Comparison of ENCODE assay signal across 10 mouse cellular contexts in genomic region chr13:49470806-49471205, GRCm38 (mm10). TPM values are rescaled to one million over a fixed set of nuclear protein-coding genes. Genes with fewer than 3 reads are reported as not detected.
DNase-seq lines count a peak whose midpoint lies in the region.
"Had no signal": no experiment of that assay in that cellular context is flagged by ENCODE, and none has a peak within 500 bp of the region (broad histone marks: within the 10 kb centered on the region; RNA-seq: fewer than 3 reads in every experiment).

No protein-coding gene starts in this region.

- intact Hi-C loops in left cerebral cortex, postnatal 4 days (cut with DNase I): no loop called here

- DNase-seq in cerebellum, postnatal 14 days: peak; percentile 16 to 22
- no peak for DNase-seq in cerebellum, adult 8-10 months
- DNase-seq in left cerebral cortex, postnatal 4 days: peak; percentile 21
- DNase-seq in left cerebral cortex, adult 8-10 months (ENCODE audit: low spot score in 2 of 2): no peak
- DNase-seq in heart, adult 9 months (ENCODE audit: low spot score in 2 of 2): peak; percentile 61 to 69
- peak; percentile 62 for DNase-seq in lung, postnatal 36 days
- no peak for DNase-seq in spleen, postnatal 4 days (ENCODE audit: low spot score in 2 of 2)
- no peak for DNase-seq in B cell, adult 2 months
- DNase-seq: cerebellum, adult 2 months; right cerebral cortex, postnatal 14 days had no signal

RNA-seq across cellular contexts. Expression of gene Tes3-ps, which starts 22.3 kb away (rescaled TPM):
- total RNA-seq in left cerebral cortex, postnatal 4 days (2021): 1 to 10 TPM; 2.4 to 2.8 TPM
- 1 to 10 TPM; 1.5 to 2.4 (median 2.0) TPM for total RNA-seq in left cerebral cortex, adult 8-10 months (2022)

RNA-seq across cellular contexts. Expression of gene Ecm2, which starts 33.8 kb away (rescaled TPM):
- total RNA-seq in left cerebral cortex, postnatal 4 days (2021): 1 to 10 TPM; 1.7 to 1.9 TPM
- 1 to 10 TPM; 2.5 to 3.1 (median 2.9) TPM for total RNA-seq in left cerebral cortex, adult 8-10 months (2022)

RNA-seq across cellular contexts. Expression of gene Ippk, which starts 49.8 kb away (rescaled TPM):
- total RNA-seq in left cerebral cortex, postnatal 4 days (2021): 10 to 100 TPM; 12.7 to 12.8 TPM
- 10 to 100 TPM; 16.5 to 21.5 (median 16.8) TPM for total RNA-seq in left cerebral cortex, adult 8-10 months (2022)

Comparison
In these comparisons a context has a peak if more than half of its experiments do, and no peak if none do; other contexts are left out.
1. DNase-seq: peak in cerebellum, postnatal 14 days (2 of 2), left cerebral cortex, postnatal 4 days (single experiment), heart, adult 9 months (2 of 2) and lung, postnatal 36 days (single experiment); none in cerebellum, adult 8-10 months (single experiment), left cerebral cortex, adult 8-10 months (0 of 2), spleen, postnatal 4 days (0 of 2) and B cell, adult 2 months (0 of 2).